Comparison of ENCODE assay signal across 12 mouse cellular contexts in the genomic region with DNA sequence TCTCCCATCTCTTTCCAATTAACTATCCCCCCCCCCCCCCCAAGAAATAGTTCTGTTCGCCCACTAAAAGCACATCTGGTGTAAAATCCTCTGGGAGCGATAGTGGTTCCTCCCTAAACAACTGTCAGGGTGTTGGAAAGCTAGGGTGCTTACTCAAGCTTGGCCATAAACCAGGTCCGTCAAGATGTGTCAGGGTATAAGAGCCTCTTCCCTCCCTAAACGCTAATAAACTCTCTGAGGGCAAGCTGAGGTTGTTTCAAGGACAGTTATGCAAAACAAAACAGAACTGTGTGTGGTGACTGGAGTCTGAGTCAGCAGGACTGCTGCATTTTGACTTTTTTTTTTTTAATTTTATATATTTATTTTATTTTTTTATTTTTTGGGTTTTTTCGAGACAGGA. TPM values are rescaled to one million over a fixed set of nuclear protein-coding genes. Genes with fewer than 3 reads are reported as not detected.
DNase-seq lines count a peak whose midpoint lies in the region; ATAC-seq and TF ChIP-seq lines count a peak whose summit lies in the region.
"Had no signal": no experiment of that assay in that cellular context is flagged by ENCODE, and none has a peak within 500 bp of the region (broad histone marks: within the 10 kb centered on the region; RNA-seq: fewer than 3 reads in every experiment).

No protein-coding gene starts in this region.

- no peak for TF ChIP-seq CTCF in stomach, postnatal 0 days (IDR thresholded peaks at IDR 0.05; ENCODE audit: low read depth)

- peak; percentile 95 for DNase-seq in heart, adult 11 months
- no peak for DNase-seq in heart, postnatal 4 days
- peak; percentile 59 for DNase-seq in ovary, adult 18-20 months (ENCODE audit: low spot score)
- DNase-seq in ovary, postnatal 10 days (ENCODE audit: low spot score) = no peak
- DNase-seq in gastrocnemius, postnatal 14 days = peak; percentile 40
- DNase-seq in stomach, postnatal 0 days (ENCODE audit: low spot score) = no peak
- DNase-seq in testis, postnatal 10 days (ENCODE audit: low spot score) = no peak
- DNase-seq in embryo, embryonic 9.5 days (ENCODE audit: extremely low spot score) = no peak
- DNase-seq: kidney, adult 8-10 months; liver, embryonic 13.5 days; retina, postnatal 1 day; thymus, postnatal 14 days had no signal

- intact Hi-C loops in gastrocnemius, postnatal 14 days (cut with DNase I; ENCODE audit: low total_unique reads) = no loop called here

- no peaks in the 10 kb centered on the region for H3K27me3 ChIP-seq in stomach, postnatal 0 days (ENCODE audit: control insufficient read depth, insufficient read depth, low read length)
- H3K27me3 ChIP-seq: liver, embryonic 13.5 days had no signal

- H3K9me3 ChIP-seq in stomach, postnatal 0 days (ENCODE audit: control insufficient read depth, low read length) = no peaks in the 10 kb centered on the region
- H3K9me3 ChIP-seq: liver, embryonic 13.5 days had no signal

- no peak overlapping the region for H3K4me2 ChIP-seq in stomach, postnatal 0 days (replicated peaks; ENCODE audit: low read depth)
- H3K4me2 ChIP-seq: liver, embryonic 13.5 days had no signal

- no peaks in the 10 kb centered on the region for H3K36me3 ChIP-seq in stomach, postnatal 0 days (ENCODE audit: control insufficient read depth, insufficient read depth, low read length)
- H3K36me3 ChIP-seq: liver, embryonic 13.5 days had no signal

- H3K4me1 ChIP-seq in stomach, postnatal 0 days (replicated peaks; ENCODE audit: control insufficient read depth, insufficient read depth) = no peaks in the 10 kb centered on the region
- H3K4me1 ChIP-seq: liver, embryonic 13.5 days had no signal

- H3K4me3 ChIP-seq in stomach, postnatal 0 days (ENCODE audit: low read depth, low read length) = no peak overlapping the region
- H3K4me3 ChIP-seq: liver, embryonic 13.5 days had no signal

- TF ChIP-seq EP300 in stomach, postnatal 0 days (optimal IDR thresholded peaks at IDR 0.05) = no peak

- 58% methylated on average over 5 of the region's 5 CpGs for WGBS in stomach, postnatal 0 days

- ATAC-seq in stomach, postnatal 0 days (ENCODE audit: low FRiP score, low TSS enrichment) = peak; percentile 40; the same call in 1 of the 2 replicates

- no peak overlapping the region for H3K27ac ChIP-seq in stomach, postnatal 0 days (replicated peaks)
- H3K27ac ChIP-seq: liver, embryonic 13.5 days had no signal

- H3K9ac ChIP-seq in stomach, postnatal 0 days (ENCODE audit: low read length) = no peak overlapping the region
- H3K9ac ChIP-seq: liver, embryonic 13.5 days had no signal

RNA-seq across cellular contexts. Expression of a gene that starts 10.3 kb away (rescaled TPM):
- total RNA-seq in heart, postnatal 4 days (2021) = 10 to 100 TPM; 52.2 to 52.7 TPM
- 10 to 100 TPM; 22.1 TPM for total RNA-seq in gastrocnemius, postnatal 14 days (2021)
- 53.8 and 56.7 TPM in 2 replicates for polyA plus RNA-seq in stomach, postnatal 0 days (2015; fragmentation: Nextera tagmentation; extraction: Ambion mirVana)

RNA-seq across cellular contexts. Expression of a gene that starts 48.5 kb away (rescaled TPM):
- 1 to 10 TPM; 5.8 to 8.0 TPM for total RNA-seq in heart, postnatal 4 days (2021)
- 1 to 10 TPM; 2.5 to 3.0 TPM for total RNA-seq in gastrocnemius, postnatal 14 days (2021)
- 0.52 and 0.57 TPM in 2 replicates for polyA plus RNA-seq in stomach, postnatal 0 days (2015; fragmentation: Nextera tagmentation; extraction: Ambion mirVana)

RNA-seq across cellular contexts. Expression of a gene that starts 52.8 kb away (rescaled TPM):
- 10 to 100 TPM; 16.6 to 17.4 TPM for total RNA-seq in heart, postnatal 4 days (2021)
- 10 to 100 TPM in 1 of 2 experiments, 1 to 10 TPM in 1; 8.9 to 10.5 TPM for total RNA-seq in gastrocnemius, postnatal 14 days (2021)
- polyA plus RNA-seq in stomach, postnatal 0 days (2015; fragmentation: Nextera tagmentation; extraction: Ambion mirVana) = 19.8 and 21.6 TPM in 2 replicates

Comparison
In these comparisons a context has a peak if more than half of its experiments do, and no peak if none do; other contexts are left out.
1. DNase-seq: peak in heart, adult 11 months (single experiment), ovary, adult 18-20 months (single experiment) and gastrocnemius, postnatal 14 days (single experiment); none in heart, postnatal 4 days (single experiment), ovary, postnatal 10 days (single experiment), stomach, postnatal 0 days (single experiment), testis, postnatal 10 days (single experiment) and embryo, embryonic 9.5 days (single experiment).